Mouse (Mus musculus) gastrocnemius, postnatal 36 days (tissue): Measurements from ENCODE around the gene Cep57. TPM values are rescaled to one million over a fixed set of nuclear protein-coding genes. Genes with fewer than 3 reads are reported as not detected.
"Not testable (repeated sequence)": the region's sequence is repeated elsewhere in the genome, so short reads cannot be mapped to it uniquely, and the experiment has no call there.

Source experiments
- DNase-seq, 2 experiments: peaks; one replicate each; pipeline ENCODE4 v3.0.0; 2022
- intact Hi-C: fragments of 180-260 bp; cut with DNase I; formaldehyde crosslinking; loops from one replicate; pipeline ENCODE4 v1.15.1; 2025
- total RNA-seq, 2 experiments: library from RNA; stranded (reverse); gene quantifications; 2 replicates each; pipeline ENCODE4 v1.2.3; 2021

Gene Cep57
- total RNA-seq, 2 experiments from 2014 or later: 3.8 to 7.1 TPM

- intact Hi-C loops: no loop called here
Measured at GRCm38 (mm10) chr9:13806854-13807253, 20.1 kb downstream of the Cep57 start.

DNA sequence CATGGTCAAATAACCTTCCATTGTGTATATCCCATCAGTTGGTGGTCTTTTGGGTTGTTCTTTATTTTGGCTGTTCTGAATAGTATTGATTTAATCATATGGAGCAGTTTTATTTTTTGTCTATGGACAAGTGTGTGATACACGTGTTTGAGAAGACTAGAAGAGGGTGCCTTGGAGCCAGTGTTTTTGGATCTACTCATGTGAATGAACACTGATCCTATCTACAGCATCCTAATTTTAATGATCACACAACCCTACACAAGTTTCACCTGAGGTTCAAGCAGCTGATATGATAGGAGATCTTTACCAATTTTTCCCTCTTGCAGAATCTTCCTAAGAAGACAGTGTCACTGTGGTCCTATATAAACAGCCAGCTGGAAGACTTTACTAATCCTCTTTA lies 22.4 kb downstream of the Cep57 start:
- intact Hi-C loops: no loop called here
- no peak for DNase-seq

More at GRCm38 (mm10) chr9:13806854-13807253, 20.1 kb downstream of the Cep57 start:
- DNase-seq: no peak

- no peak for DNase-seq
- intact Hi-C loops: no loop called here
Measured at GRCm38 (mm10) chr9:13794756-13795155, 32.2 kb downstream of the Cep57 start.

GRCm38 (mm10) chr9:13794302-13794701 lies 32.6 kb downstream of the Cep57 start:
- intact Hi-C loops: no loop called here

DNA sequence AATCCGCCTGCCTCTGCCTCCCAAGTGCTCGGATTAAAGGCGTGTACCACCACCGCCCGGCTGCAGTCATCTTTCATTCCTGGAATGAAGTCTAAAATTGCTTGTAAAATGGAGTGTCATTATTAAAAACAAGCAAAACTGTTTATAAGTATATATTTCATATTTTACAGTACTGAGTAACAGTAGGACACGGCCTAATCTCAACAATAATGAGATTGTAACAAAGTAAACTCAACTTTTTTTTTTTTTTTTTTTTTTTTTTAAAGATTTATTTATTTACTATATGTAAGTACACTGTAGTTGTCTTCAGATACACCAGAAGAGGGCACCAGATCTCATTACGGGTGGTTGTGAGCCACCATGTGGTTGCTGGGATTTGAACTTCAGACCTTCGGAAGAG lies 36.0 kb downstream of the Cep57 start:
- intact Hi-C loops, DNase-seq: not testable (repeated sequence)

More at GRCm38 (mm10) chr9:13794302-13794701, 32.6 kb downstream of the Cep57 start:
- no peak for DNase-seq

DNA sequence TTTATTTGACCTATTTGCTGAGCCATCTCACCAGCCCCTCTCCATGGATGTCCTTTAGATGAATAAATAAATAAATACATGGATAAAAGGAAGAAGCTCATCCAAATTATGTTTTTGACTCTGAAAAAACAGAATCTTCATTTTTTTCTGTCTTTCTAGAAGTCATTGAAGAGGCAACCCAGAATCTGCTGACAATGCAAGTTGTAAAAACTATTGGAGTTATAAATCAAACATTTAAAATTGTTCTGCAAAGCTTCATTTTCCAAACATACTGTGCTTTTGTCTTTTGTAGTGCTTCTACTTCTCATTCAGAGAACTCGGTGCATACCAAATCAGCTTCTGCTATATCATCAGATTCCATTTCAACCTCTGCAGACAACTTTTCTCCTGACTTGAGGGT lies 44.9 kb downstream of the Cep57 start:
- DNase-seq: no peak

GRCm38 (mm10) chr9:13774732-13775131 lies 52.2 kb downstream of the Cep57 start:
- DNase-seq: no peak
- intact Hi-C loops: no loop called here

More for the DNA sequence above, 44.9 kb downstream of the Cep57 start:
- intact Hi-C loops: no loop called here

DNA sequence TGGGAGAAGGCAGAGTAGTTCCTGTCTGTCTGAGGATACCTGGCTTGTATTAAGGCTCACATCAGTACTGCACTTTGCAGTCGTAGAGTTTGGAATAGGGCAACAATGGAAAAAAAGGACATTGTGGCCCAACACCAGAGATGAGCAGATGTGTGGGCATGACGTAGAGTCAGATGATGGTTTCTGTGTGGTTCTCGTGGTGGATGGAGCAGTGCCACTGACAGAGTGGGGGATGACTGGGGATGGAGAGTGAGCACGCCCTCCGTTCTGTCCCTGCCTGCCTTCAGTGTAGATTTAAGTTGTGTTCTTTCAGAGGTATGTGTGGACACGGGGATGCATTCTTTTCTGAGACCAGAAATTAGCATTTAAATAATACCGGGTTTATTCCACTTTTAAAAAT lies 60.3 kb downstream of the Cep57 start:
- DNase-seq: no peak
- intact Hi-C loops: no loop called here

- DNase-seq: no peak
- intact Hi-C loops: no loop called here
Measured at GRCm38 (mm10) chr9:13765624-13766023, 61.3 kb downstream of the Cep57 start.

DNA sequence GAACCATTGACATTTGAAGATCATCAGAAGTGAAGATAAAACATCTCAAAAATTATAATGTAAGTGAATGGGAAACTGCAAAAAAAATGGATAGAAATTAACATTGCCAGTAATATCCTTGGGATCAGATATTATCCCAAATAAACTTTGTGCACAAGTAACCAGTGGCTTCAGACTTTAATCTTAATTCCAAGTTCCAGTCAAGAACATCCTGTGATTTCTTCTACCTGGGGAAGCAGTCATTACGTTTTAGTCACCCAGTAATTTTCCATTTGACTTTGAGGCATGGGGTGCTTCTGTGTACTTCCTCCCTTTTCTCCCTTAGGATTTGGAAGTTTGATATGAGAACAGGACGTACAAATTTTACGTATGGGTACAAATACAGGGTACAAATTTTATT lies 66.5 kb downstream of the Cep57 start:
- intact Hi-C loops: no loop called here
- no peak for DNase-seq

Other genes starting within 250 kb of the Cep57 start
- 10 to 100 TPM; 19.0 to 19.3 TPM for gene Mtmr2, start 78.7 kb downstream of the Cep57 start, total RNA-seq
- 1 to 10 TPM; 6.1 to 6.2 TPM for gene Fam76b, start 609 bp upstream of the Cep57 start, total RNA-seq